Mouse (Mus musculus) E14TG2a.4 (cell line): ENCODE data around the gene Kcnj16.

ENCODE experiments used
- CTCF ChIP-seq: conservative IDR thresholded peaks from 2 replicates; pipeline ENCODE4 v1.5.1; 2014; ENCODE audit warnings: low read length
- NANOG ChIP-seq: IDR thresholded peaks from 2 replicates; pipeline ENCODE4 v1.6.1; 2014; ENCODE audit warnings: borderline replicate concordance, low read length, mixed read lengths
- POU5F1 ChIP-seq: IDR thresholded peaks from 2 replicates; pipeline ENCODE4 v1.6.1; 2014; ENCODE audit warnings: low read length, borderline replicate concordance

GRCm38 (mm10) chr11:110956665-110957064, 11.2 kb upstream of the Kcnj16 start:
- TF ChIP-seq CTCF = no peak
- no peak for TF ChIP-seq NANOG
- TF ChIP-seq POU5F1 = no peak
